Mouse (Mus musculus) megakaryocyte-erythroid progenitor cell, adult 5 weeks (primary cell): ENCODE data around the gene 1810046K07Rik. TPM values are rescaled to one million over a fixed set of nuclear protein-coding genes. Genes with fewer than 3 reads are reported as not detected.

Source experiments
- polyA plus RNA-seq: library from polyadenylated mRNA; stranded (reverse); fragments of >175 nt; gene quantifications from 2 replicates; pipeline ENCODE4 v1.2.3, GENCODE M21; 2012

1810046K07Rik gene
- 0.24 TPM in 1 of 2 replicates, not detected in the other for polyA plus RNA-seq

DNA sequence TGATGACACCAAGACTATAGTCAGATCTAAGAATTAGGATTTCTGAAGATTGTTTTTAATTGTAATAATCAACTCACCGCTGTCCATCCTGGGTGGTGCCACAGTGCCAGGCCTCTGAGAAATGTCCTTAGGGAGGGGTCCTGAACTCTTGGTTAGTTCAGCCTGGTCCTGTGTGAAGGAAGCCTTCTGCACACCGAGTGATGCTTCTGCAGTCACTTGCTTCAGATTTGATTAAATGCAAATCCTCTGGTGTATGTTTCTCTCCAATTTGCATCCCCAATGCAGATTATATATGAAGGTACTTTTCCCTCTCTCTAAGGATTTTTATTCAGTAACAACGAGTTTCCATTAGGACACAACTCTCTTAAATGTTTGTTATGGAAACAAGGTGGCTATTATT is at the start of gene 1810046K07Rik:
Gene 1810046K07Rik (minus strand): TSS at position 187 of the 400 bp plus-strand sequence.

DNA sequence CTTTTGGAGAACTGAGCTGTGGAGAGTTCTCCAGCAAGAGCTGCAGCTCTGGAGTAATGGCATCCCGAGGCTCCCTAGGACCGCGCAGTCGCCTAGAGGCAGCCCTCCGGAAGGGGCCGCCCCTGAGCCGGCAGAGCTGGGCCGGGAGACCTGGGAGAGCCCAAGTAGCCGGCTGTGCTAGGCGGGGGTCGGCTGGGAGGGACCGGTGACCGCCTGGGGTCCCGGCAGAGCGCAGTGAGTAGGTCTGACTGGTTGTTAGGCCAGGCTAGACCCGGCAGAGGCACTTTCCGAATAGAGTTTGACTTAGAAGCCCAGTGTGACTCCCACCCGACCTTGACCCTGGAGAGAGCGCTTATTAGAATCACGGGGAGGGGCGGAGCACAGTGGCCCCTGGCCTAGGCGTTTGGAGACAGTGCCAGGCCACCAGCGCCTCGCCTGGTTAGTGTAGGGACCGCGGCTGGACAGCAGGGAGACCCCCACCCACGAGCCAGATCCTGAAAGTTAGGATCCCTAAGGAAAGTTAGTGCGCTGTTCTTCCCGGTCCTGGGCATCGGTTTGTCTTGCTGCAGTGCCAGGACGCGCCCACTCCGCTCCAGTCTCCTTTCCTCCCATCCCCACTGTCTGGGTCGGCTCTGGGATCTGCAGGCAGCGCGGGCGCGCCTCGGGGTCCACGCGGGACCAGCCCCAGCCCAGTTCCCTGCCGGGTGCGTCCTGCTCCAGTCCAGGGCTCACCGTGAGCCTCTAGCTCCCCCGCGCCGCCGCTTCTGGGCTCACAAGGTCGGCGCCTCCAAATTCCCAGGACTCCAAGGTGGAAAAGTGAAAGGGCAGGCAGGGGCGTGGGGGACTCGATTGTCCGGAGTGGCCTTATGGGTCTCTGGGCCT is 50.0 kb downstream of the 1810046K07Rik start, which contains the start of gene Colca2:
Gene Colca2 (minus strand): TSS at position 70 of the 882 bp plus-strand sequence.

Other genes with a start within 250 kb of the 1810046K07Rik start
- gene 4833427G06Rik, start 226.8 kb downstream of the 1810046K07Rik start, polyA plus RNA-seq, result not detected in 2 replicates
- 0.07 and 0.13 TPM in 2 replicates for gene Gm32742, start 163.4 kb downstream of the 1810046K07Rik start, polyA plus RNA-seq
- gene Pou2af1, start 115.2 kb downstream of the 1810046K07Rik start, polyA plus RNA-seq, result 3.5 and 10.4 TPM in 2 replicates
- gene Colca2, start 50.3 kb downstream of the 1810046K07Rik start, polyA plus RNA-seq, result 0.11 and 0.36 TPM in 2 replicates